Mouse (Mus musculus) brain, embryonic 14.5 days (tissue): ENCODE results near the gene Atp6ap1.

ENCODE experiments used
- CTCF ChIP-seq: fragments of 200-500 bp; IDR thresholded peaks from 2 replicates; pipeline ENCODE4 v1.5.1; 2012; ENCODE audit warnings: inconsistent platforms, mild to moderate bottlenecking, moderate library complexity, borderline replicate concordance; ENCODE audit not compliant: insufficient read depth, insufficient read length; ENCODE audit errors: extremely low read depth
- POLR2A ChIP-seq: fragments of 200-500 bp; IDR thresholded peaks from 2 replicates; pipeline ENCODE4 v1.6.1; 2012; ENCODE audit warnings: mild to moderate bottlenecking, inconsistent platforms, borderline replicate concordance; ENCODE audit not compliant: poor library complexity, insufficient read depth, insufficient read length, severe bottlenecking; ENCODE audit errors: extremely low read depth

DNA sequence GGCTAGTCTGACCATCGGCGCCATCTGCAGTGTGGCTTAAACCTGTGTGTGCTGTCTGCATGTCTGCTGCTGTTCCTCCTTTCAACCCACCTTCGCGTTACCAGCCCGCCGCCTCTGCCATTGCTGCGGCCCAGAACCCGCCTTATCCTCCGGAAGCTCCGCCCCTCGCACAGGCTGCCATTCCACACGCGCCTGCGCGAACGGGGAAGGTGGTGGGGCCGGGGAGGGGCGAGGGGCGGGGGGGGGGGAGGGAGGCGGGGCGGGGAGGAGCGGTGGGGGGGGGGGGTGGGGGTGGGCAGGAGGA is 56.5 kb downstream of the Atp6ap1 start, which contains the start of gene Lage3:
- no peak for TF ChIP-seq CTCF
- TF ChIP-seq POLR2A, result peak; percentile 49; the same call in 1 of the 2 replicates
